Mouse (Mus musculus): ENCODE data around the gene Olfr646. TPM values are rescaled to one million over a fixed set of nuclear protein-coding genes. Genes with fewer than 3 reads are reported as not detected.

Olfr646 gene
- not detected for total RNA-seq (2021)

DNA sequence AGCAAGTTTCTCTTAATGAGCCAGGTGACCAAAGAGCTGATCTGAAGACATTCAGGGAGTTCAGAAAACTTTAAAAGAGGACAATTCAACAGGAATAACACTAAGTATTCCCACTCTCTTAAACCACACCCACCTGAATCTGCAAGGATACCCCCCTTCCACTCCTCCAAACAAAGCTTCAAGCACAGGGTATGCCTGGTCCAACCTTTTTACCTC is at the start of gene Olfr646:
TSS of gene Olfr646 (plus strand) at position 117 of the 216 bp plus-strand sequence.
- DNase-seq (ENCODE audit: extremely low spot score in 1 of 2, low spot score in 1 of 2): no peak

GRCm38 (mm10) chr7:104059215-104059614 is 45.5 kb upstream of the Olfr646 start:
- DNase-seq (ENCODE audit: extremely low spot score in 1 of 2, low spot score in 1 of 2): no peak

- no peak for DNase-seq (ENCODE audit: extremely low spot score in 1 of 2, low spot score in 1 of 2)
Measured at GRCm38 (mm10) chr7:104061345-104061744, 43.3 kb upstream of the Olfr646 start, which contains the start of gene 4930516K23Rik. TSS of gene 4930516K23Rik (minus strand) at chr7:104061445.

GRCm38 (mm10) chr7:104071769-104072168 is 32.9 kb upstream of the Olfr646 start, which contains the start of gene Olfr644:
TSS of gene Olfr644 (minus strand) at chr7:104071869.
- no peak for DNase-seq (ENCODE audit: extremely low spot score in 1 of 2, low spot score in 1 of 2)

GRCm38 (mm10) chr7:104085365-104085764 is 19.3 kb upstream of the Olfr646 start, which contains the start of gene Olfr645:
TSS of gene Olfr645 (minus strand) at chr7:104085465.
- no peak for DNase-seq (ENCODE audit: extremely low spot score in 1 of 2, low spot score in 1 of 2)

- no peak for DNase-seq (ENCODE audit: extremely low spot score in 1 of 2, low spot score in 1 of 2)
Measured at GRCm38 (mm10) chr7:104103913-104104756, 538 bp upstream of the Olfr646 start.

GRCm38 (mm10) chr7:104129726-104130125 is 25.1 kb downstream of the Olfr646 start, which contains the start of gene Ubqln5:
TSS of gene Ubqln5 (minus strand) at chr7:104129826.
- no peak for DNase-seq (ENCODE audit: extremely low spot score in 1 of 2, low spot score in 1 of 2)

- DNase-seq (ENCODE audit: extremely low spot score in 1 of 2, low spot score in 1 of 2): no peak
Measured at GRCm38 (mm10) chr7:104137305-104137704, 32.6 kb downstream of the Olfr646 start, which contains the start of gene Olfr643. TSS of gene Olfr643 (minus strand) at chr7:104137405.

GRCm38 (mm10) chr7:104143179-104143578 is 38.5 kb downstream of the Olfr646 start, which contains the start of gene Ubqln3:
TSS of gene Ubqln3 (minus strand) at chr7:104143279.
- no peak for DNase-seq (ENCODE audit: extremely low spot score in 1 of 2, low spot score in 1 of 2)

- no peak for DNase-seq (ENCODE audit: extremely low spot score in 1 of 2, low spot score in 1 of 2)
Measured at GRCm38 (mm10) chr7:104150456-104150855, 45.8 kb downstream of the Olfr646 start, which contains the start of gene Ubqlnl. TSS of gene Ubqlnl (minus strand) at chr7:104150556.

Other genes starting within 250 kb of the Olfr646 start
- not detected for gene Olfr66, start 218.6 kb upstream of the Olfr646 start, total RNA-seq (2021)
- gene Olfr64, start 210.4 kb upstream of the Olfr646 start, total RNA-seq (2021): not detected
- gene Olfr65, start 201.4 kb upstream of the Olfr646 start, total RNA-seq (2021): not detected
- not detected for gene Olfr631, start 176.0 kb upstream of the Olfr646 start, total RNA-seq (2021)
- gene Olfr632, start 170.5 kb upstream of the Olfr646 start, total RNA-seq (2021): not detected
- gene Olfr633, start 160.4 kb upstream of the Olfr646 start, total RNA-seq (2021): not detected
- under 1 TPM; 0.05 to 0.07 TPM for gene Olfr635, start 133.7 kb upstream of the Olfr646 start, total RNA-seq (2021)
- not detected for gene Olfr638, start 106.1 kb upstream of the Olfr646 start, total RNA-seq (2021)
- under 1 TPM; 0.05 to 0.16 TPM for gene Olfr639, start 87.6 kb upstream of the Olfr646 start, total RNA-seq (2021)
- not detected for gene Olfr640, start 79.3 kb upstream of the Olfr646 start, total RNA-seq (2021)
- not detected for gene Olfr641, start 69.4 kb upstream of the Olfr646 start, total RNA-seq (2021)
- gene Olfr642, start 52.2 kb upstream of the Olfr646 start, total RNA-seq (2021): not detected
- gene 4930516K23Rik, start 43.4 kb upstream of the Olfr646 start, total RNA-seq (2021): not detected
- not detected for gene Olfr644, start 33.0 kb upstream of the Olfr646 start, total RNA-seq (2021)
- not detected for gene Olfr645, start 19.4 kb upstream of the Olfr646 start, total RNA-seq (2021)
- gene Ubqln5, start 25.0 kb downstream of the Olfr646 start, total RNA-seq (2021): not detected
- not detected for gene Olfr643, start 32.5 kb downstream of the Olfr646 start, total RNA-seq (2021)
- not detected for gene Ubqln3, start 38.4 kb downstream of the Olfr646 start, total RNA-seq (2021)
- gene Ubqlnl, start 45.7 kb downstream of the Olfr646 start, total RNA-seq (2021): not detected
- gene Olfm5, start 60.0 kb downstream of the Olfr646 start, total RNA-seq (2021): not detected
- gene Olfr648, start 78.5 kb downstream of the Olfr646 start, total RNA-seq (2021): under 1 TPM; 0.10 to 0.23 TPM
- not detected for gene Olfr649, start 91.1 kb downstream of the Olfr646 start, total RNA-seq (2021)
- under 1 TPM; 0.30 to 0.59 TPM for gene Trim6, start 113.9 kb downstream of the Olfr646 start, total RNA-seq (2021)
- gene Trim34a, start 139.6 kb downstream of the Olfr646 start, total RNA-seq (2021): under 1 TPM; 0.69 to 0.96 TPM
- gene Trim5, start 183.2 kb downstream of the Olfr646 start, total RNA-seq (2021): under 1 TPM; 0.25 to 0.94 TPM
- 1 to 10 TPM; 1.9 to 3.2 TPM for gene Trim12a, start 210.6 kb downstream of the Olfr646 start, total RNA-seq (2021)
- gene Trim34b, start 224.6 kb downstream of the Olfr646 start, total RNA-seq (2021): under 1 TPM in 1 of 2 experiments, not detected in 1; 0.25 TPM
- 1 to 10 TPM; 1.2 to 2.1 TPM for gene Trim12c, start 248.5 kb downstream of the Olfr646 start, total RNA-seq (2021)

Measured in layer of hippocampus, postnatal 25 days (tissue).